Mouse (Mus musculus) hematopoietic stem cell, adult 5-6 weeks (primary cell): Measurements from ENCODE around the gene Fbln5. TPM values are rescaled to one million over a fixed set of nuclear protein-coding genes. Genes with fewer than 3 reads are reported as not detected.

Source experiments
- ATAC-seq, 2 experiments: fragments of 125-278 bp in 1 of 2; replicated peaks in 1 of 2; 2 replicates each; pipeline ENCODE4 v1.8.0; 2016 to 2017; ENCODE audit warnings: inconsistent platforms in 2 of 2, mild to moderate bottlenecking in 2 of 2, moderate number of reproducible peaks in 2 of 2, low read depth in 1 of 2, moderate TSS enrichment in 1 of 2; ENCODE audit not compliant: low FRiP score in 2 of 2, poor library complexity in 2 of 2, severe bottlenecking in 2 of 2, insufficient read depth in 1 of 2, low TSS enrichment in 1 of 2
- total RNA-seq: library from RNA; stranded (forward); fragments of 172-1452, 232-1000 nt; gene quantifications from 2 replicates; pipeline ENCODE4 v1.2.3, GENCODE M21; 2017

Fbln5 gene
- total RNA-seq, 1 experiment from 2014 or later: not detected

DNA sequence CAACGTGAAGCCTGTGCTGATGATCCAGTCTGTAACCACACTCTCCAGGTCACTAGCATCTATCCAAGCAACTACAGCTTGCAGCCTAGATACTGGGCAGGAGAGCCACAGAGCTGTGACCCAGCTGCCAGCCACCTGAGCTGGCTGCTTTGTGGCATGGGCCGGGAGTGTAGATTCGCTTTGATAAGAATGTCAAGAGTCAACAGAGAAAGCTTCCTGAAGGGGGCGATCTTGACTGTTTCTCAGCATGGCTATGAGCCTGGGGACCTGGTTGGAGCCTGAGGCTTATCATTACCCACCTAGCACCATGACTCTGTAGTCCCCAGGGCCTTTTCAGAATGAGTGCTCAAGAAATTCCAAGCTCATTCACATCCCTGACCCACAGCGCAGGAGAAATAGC, 2.0 kb downstream of the Fbln5 start:
- ATAC-seq: 0 out of 4 replicates have a peak, but pooled peaks have one; percentile 26 to 28

DNA sequence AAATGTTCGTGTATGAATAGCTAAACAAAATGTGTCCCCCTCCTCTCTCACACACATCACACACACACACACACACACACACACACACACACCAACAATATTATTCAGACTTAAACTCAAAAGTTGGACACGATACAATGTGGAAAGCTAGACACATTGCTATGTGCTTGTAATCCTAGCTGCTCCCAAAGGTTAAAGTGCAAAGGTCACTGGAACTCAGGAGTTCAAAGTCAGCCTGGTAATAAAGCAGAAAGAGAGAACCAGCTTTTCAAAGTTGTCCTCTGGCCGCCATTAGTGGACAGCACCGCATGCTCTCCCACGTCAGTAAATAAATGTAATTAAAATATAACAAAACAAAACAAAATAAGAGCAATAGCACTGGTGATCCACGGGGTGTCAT, 3.1 kb downstream of the Fbln5 start:
- no peak for ATAC-seq

DNA sequence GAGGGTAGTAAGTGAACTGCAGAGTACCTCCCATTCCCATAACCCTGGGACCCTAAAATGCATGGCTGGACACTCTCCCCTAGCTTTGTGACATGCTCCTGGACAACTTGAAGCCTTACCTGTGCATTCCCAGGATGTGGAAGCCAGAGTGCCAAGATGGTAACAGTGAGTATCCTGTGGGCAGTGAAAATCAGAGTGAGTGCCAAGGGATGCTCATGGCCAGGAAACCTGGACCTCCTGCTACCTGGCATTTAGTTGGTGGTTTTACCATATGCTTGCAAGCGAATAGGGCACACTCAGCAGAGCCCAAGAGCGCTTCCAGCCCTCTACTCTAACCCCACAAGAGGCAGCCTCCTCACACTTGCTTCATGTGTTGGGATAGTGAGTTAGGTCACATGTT, 4.4 kb downstream of the Fbln5 start:
- ATAC-seq: no peak

DNA sequence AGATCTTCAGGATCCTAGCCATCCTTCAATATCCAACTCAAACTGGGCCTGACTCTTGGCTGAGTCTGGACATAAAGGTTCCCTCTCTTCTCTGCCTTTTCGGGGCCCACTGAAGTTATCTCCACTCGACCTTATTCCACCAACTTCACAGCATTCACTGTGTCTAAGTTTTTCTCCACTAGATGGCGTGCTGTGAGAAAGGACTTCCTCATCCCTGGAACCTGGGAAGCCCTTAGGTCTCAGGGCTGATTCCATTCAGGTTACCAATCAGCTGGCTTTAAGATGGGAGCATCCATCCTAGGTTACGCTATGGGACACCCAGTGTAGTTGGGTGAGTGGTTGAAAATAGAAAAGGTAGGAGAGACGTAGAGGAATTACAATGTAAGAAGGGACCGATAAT, 7.7 kb downstream of the Fbln5 start:
- ATAC-seq: peak in 1 of 2 experiments; percentile 74; a peak in 3 of 4 replicates

DNA sequence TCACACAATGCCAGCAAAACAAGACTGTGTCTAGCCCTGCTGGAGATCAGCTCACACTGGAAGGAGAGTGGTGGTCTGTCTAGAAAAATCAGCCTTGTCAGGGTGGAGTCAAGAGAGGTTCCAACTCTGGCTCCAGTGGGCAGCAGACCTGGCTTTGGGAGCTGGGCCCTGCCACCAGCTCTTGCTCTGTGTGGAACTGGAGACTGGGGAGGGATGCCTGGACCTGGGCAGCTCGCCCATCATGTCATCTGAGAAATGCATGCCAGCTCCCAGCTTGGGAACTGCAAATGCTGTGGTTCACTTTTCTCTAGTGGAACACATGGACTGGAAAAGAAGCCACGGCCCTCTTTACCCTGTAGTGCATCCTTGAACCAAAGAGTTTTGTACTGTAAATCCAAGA, 8.3 kb downstream of the Fbln5 start:
- no peak for ATAC-seq

DNA sequence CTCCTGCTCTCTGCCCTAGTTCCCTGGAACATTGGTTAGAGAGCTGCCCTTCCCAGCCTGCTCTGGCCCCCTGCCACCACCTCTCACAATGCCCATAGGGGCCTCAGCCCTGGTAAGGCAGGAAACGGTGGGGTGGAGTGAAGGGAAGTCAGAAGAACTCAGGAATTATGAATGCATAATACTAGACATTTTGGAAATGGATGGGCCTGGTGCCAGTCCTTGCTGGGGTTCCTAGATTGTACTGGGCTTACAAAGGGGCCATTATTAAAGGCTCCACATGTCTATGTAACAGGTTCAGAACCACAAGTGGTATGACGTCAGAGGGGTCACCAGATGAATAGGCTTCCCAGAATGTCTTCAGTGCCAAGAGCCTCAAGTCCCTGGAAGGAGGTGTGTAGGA, 11.5 kb downstream of the Fbln5 start:
- ATAC-seq: no peak

DNA sequence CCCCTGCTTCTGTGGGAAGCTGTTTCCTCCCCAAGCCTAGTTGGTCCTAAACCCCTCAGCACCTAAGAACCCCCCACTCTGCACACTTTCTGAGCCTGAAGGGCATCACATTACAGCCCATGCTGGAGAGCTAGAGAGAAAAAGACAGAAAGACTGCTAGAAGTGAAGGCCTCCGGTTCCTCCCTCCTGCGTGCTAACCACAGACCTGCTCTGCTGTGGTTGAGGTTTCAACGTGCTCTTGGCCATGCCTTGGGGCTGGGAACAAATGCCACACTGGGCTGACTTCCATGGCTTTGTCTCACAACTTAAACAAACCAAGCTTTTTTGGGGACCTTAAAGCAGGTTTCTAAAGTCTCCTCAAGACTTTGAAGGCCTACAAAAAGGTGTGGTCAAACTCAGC, 16.4 kb downstream of the Fbln5 start:
- ATAC-seq: peak; percentile 85 to 87

DNA sequence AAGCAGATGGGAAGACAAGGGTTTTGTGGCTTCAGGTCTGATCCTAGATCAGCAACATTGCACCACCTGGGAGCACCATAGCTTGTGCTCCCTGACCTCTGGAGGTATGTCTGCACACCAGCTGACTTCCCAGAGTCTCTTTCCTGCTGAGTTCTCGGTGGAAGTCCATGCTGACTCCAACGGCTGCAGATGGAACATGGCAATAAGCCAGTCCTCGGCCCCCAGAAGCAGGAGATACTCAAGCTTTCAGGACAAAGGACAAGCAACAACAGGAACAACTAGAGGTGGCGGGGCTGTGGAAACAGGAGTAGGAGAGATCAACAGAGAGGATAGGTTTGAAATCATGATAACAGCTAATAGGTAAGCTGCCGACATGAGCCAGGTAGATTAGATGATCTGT, 17.1 kb downstream of the Fbln5 start:
- no peak for ATAC-seq

DNA sequence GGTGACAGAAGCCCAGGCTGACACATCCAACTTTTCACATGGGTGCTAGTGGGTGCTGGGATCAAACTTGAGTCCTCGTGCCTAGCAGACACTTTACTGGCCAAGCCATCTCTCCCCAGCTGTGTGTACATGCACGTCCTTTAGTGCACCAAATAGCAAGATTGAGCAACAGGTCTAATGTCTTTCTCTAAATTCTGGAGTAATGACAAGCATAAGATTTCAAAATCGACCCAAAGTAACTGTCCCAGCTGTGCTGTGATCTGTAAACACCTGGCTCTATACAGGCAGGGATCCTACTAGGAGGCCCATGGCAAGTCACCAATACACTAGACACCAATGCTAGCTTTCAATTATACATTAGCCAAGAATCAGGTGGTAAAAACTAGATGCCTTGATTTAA, 17.8 kb downstream of the Fbln5 start:
- no peak for ATAC-seq

DNA sequence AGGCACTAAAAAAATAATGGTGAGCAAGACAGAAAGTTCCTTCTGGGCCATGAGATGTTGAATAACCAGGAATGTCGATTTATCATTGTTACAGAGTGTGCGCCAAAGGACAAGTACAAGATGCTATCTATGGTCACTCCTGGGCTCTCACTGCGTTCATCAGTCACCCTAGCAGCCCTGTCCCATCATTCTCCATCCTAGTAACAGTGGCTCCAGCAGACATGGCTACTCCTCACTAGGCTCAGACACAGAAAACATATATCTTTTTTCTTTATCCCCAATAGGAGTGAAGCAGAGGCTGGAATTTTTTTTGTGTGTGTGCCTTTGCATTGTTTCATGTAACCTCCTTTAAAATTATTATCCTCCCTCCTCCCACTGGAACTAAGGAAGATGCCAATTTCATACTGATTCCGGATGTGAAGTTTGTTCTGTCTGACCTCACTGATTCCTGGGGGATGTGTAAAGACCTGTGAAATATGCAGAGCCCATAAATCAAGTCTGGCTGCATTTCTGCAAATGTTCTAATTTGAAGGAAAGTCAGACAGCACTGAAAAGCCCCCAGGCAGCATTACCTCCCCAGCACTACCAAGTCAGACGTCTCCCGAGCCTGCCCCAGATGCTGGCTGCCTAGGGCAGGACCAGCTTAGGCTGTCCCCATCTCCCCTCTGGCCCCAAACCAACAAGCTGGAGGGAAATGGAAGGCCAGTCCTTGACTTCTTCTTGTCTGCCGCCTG, 20.5 kb downstream of the Fbln5 start:
- ATAC-seq: no peak

DNA sequence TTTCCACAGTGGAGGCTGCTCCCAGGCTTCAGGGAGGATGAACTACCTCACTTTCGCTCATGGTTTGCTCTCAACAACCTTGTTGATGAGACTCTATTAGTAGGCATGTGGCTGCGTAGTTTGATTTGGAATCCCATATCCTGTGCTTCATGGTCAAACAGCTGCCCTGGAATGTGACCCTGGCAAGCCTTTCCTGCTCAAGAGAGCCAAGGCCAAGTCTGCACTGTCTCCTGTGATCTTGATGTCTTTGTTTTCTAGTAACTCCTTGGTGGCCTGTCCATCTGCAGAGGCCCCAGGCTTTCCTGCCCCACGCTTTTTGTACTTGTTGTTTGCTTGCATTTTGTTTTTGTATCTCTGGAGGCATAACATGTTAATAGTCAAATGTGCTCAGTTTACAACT, 24.4 kb downstream of the Fbln5 start:
- no peak for ATAC-seq

DNA sequence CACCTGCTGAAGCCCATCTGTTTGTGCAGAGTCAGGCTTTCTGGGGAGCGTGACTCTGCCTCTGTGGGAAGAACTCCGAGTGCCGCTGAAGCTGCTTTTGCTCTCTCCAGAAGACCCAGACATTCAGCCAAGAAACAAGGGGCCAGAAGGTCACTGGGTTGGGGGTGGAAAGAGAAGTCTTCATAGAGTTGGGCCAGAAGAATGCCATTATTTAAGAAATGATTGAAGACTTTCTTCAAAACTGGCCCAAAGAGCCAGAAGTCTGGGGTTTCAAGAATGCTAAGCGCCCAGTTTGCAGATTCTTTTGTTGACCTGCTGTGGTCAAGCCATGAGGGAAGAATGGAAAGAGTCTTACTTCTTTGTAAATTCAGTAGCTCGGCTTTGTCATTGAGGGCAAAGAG, 25.6 kb downstream of the Fbln5 start:
- no peak for ATAC-seq

DNA sequence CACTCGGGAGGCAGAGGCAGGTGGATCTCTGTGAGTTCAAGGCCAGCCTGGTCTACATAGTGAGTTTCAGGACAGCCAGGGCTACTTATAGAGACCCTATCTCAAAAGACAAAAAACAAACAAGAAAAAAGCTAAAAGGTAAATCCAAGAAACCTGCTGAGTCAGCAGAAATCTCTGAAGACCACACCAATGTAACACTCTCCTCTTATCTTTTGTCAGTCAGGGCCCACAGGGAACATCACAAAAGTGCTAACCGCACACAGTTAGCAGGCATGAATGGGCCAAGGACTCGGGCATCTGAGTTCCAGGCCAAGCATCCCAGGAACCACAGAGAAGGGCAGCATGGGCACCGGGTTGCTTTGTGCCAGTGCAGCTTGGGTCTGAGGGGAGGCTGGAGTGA, 26.2 kb downstream of the Fbln5 start:
- ATAC-seq: no peak

DNA sequence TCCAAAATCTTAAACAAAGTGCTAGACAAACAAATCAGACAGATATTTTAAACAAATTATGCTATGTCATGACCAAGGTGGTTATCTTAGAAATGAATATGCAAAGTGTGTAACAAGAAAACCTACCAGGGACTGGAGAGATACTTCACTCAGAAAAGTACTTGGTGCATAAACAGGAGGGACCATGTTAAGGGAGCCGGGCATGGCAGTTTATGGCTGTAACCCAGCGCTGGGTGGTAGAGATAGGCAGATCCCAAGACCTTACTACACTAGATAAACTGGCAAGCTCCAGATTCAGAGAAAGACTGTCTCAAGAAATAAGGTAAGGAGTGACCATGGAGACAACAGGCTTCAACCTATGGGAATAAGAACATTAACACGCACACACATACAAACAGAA, 29.1 kb downstream of the Fbln5 start:
- no peak for ATAC-seq

DNA sequence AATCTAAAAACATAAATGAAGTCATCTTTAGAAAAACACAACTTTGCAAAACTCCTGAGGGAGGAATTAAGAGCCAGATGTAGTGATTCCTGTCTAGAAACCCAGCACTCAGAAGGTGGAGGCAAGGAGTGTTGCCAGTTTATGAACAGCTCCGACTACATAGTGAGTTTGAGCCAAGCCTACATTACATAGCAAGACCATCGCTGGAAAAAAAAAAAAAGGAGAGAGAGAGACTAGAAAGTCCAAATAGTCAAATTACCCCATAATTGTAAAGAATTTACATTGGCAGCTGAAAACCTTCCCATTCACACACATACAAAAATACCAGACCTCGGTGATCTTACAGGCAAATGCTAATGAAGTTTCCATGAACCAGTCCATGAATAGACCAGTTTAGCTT, 29.6 kb downstream of the Fbln5 start:
- ATAC-seq: no peak

DNA sequence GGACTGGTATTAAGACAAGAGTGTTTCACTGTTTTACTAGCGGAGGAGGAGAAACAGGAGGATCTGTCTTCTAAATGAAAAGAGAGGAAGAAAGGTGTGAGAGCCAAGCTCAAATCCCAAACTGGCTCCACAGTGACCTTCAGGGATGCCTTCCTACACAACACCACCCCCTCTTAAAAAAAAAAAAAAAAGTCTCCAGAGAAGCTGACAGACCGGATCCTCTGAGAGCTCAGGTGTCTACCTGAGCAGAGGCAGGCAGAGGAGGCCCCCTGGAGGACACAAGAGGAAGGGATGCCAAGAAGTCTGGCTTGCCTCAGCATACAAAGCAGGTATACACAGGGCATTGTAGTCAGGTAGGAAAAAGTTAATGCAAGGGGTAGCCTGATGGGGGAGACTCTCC, 36.1 kb downstream of the Fbln5 start:
- no peak for ATAC-seq

DNA sequence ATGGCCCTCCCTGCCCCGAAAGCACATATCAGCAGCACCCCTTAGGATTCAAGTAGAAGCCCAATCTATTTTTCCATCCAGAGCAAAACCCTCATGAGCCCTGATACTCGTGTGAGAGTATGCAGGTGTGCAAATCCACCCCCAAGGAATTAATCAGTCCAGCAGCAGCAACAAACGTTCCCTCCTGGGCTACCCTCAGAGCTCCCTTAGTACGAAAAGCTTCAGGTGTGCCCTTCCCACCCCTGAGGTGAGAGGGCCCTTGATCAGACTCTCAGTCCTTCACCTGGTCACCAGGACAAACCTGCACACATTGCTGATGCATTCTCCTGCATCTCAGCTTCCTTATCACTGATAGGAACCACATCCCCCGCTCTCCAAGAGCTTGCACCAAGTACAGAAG, 37.9 kb downstream of the Fbln5 start:
- no peak for ATAC-seq

DNA sequence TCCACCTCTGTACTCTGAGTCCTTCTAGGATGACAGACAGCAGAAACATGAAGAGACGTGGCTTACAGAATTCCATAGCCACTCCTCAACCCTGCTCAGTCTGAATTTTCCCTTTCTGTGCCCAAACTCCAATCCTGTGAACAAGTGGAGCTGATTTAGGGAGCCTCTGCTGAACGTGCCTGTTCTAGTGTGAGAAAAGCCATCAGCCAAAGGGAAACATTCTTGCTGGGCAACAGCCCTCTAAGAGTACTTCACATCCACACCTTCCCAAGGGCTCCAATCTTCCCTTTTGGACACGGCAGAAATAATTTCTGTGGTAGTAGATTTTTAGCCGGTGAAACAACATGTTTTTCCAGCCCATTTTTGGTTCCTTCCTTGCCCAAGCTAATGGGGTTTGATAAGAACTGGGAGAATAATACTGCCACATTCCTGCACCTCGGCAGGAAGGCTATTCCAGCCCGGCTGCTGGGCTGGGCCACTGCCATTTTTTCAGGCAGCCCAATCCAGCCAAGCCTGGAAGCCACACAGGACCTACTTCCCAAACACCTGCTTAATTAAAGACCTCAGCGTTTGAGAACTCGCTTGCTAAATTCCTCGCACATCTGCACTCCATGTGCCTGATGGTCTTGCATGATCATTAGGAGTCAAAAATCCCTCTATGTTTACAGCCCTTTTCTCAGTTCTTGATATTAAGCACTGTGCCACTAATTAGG, 41.1 kb downstream of the Fbln5 start:
- ATAC-seq: no peak

DNA sequence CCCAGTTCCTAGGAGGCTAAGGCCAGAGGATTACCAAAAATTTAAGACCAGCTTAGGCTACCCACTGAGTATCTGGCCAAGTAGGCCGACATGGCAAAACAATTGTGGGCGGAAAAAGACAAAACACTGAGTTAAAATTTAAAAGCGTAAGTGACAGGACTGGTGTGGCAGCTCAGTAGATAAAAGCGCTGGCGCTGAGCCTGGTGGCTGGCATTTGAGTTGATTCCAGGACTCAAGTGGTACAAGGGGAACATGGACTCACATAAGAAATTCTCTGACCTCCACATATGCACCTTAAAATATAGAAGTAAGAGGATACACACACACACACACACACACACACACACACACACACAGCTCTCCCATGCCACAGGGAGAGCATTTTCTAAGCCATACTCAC, 42.5 kb downstream of the Fbln5 start:
- no peak for ATAC-seq
